Mouse (Mus musculus) CD8-positive naive resting alpha-beta T cell, adult 2 months (primary cell): ENCODE measurements around the gene Slc24a3.

Experiments
- DNase-seq, 2 experiments: peaks; one replicate each; pipeline ENCODE4 v3.0.0; 2022; ENCODE audit warnings: low read depth in 2 of 2, low spot score in 2 of 2

The Slc24a3 gene

DNA sequence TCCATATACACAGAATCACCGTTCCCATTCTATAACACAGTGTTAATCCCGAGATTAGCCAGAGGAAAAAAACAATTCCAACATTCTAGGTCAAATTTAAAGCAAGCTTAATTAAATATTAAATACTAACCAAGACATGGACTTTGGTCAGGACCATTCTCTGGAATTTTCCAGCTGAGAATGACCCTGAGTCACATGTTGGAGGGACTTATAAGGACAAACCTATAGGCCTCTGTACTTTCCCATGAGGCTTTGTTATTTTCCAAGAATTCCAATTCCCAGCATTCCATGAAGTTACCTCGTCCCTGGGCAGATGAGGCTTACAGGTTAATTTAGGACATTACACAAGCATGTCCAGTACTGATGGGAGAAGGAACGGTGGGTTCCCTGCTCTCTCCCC, 367.8 kb downstream of the Slc24a3 start:
- DNase-seq: no peak

- DNase-seq: no peak
Observed at GRCm38 (mm10) chr2:145535774-145536173, 368.2 kb downstream of the Slc24a3 start.

DNA sequence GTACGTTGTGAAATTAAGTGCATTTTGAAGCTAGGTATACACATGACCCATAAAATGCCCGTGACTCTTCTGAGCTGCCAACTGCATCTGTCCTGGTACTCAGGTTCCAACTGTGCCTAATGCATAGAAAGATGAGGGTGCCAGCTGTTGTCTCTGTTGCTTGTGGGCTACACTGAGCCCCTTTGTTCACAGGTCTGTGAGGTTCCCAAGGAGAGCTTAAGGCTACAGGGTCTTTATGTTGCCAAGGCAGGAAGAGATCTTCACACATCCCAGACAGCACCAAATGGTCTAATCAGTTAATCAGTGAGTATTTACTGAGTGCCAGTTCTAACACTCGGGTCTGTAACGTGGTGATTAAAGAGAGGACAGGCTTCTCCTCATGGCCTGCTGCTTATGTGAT, 369.4 kb downstream of the Slc24a3 start:
- DNase-seq: no peak

DNA sequence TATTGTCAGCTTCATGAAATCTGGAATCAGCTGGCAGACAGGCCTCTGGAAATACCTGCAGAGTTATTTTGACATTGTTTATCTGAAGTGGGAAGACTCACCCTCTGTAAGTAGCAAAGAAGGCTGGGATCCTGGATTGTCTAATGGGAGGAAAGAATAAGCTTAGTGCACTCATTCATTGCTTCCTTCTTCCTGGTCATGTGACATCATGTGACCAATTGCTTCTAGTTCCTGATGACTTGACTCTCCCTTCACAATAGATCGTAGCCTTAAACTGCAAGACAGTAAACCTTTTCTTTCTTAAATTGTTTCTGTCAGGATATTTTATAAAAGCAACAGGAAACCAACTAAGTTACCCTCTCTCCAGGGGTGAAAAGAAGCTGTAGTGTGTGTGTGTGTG, 374.1 kb downstream of the Slc24a3 start:
- no peak for DNase-seq

- DNase-seq: no peak
Observed at GRCm38 (mm10) chr2:145546071-145546470, 378.5 kb downstream of the Slc24a3 start.

GRCm38 (mm10) chr2:145554722-145555252, 387.2 kb downstream of the Slc24a3 start:
- DNase-seq: no peak

- no peak for DNase-seq
Observed at GRCm38 (mm10) chr2:145555713-145556112, 388.2 kb downstream of the Slc24a3 start.

DNA sequence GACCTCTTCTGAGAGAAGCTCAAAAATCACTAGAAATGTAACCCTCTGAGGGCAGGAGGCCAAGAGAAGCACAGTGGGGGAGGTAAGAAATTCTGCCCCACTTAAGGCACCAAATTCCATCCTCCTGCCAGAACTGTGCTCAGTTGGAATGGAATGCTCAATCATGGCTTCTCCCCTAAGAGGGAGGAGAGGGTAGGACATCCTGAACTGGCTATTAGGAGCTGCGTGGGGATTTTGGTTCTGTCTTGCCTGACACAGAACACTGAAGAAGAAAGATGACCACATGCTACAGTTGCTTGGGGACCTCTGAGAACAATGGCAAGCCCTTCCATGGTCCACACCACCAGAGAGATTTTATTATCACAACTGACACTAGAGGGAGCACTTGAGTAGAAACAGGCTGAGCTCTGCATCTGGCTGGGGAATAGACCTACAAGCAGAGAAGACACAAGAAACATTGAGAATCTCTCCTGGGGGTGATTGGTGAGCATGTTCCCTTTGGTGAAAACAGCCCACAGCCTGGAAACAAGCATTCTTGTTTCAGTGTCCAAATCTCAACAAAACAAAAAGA, 389.9 kb downstream of the Slc24a3 start:
- DNase-seq: no peak

DNA sequence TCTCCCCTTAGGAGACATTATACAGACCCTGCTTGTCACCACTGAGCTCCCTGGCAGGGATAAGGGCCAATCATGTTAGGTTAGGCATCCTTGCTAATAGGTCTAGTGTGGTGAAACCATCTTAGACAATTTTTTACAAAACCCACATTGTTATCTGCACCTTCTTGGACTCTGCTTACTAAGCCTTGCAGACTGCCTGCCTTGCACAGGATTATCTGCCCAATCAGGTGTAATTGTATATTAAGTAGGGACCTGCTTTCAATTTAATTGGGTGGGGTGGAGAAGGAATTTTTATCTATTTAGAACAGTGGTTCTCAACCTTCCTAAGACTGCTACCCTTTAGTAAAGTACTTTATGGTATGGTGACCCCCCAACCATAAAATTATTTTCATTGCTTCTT, 394.9 kb downstream of the Slc24a3 start:
- no peak for DNase-seq

DNA sequence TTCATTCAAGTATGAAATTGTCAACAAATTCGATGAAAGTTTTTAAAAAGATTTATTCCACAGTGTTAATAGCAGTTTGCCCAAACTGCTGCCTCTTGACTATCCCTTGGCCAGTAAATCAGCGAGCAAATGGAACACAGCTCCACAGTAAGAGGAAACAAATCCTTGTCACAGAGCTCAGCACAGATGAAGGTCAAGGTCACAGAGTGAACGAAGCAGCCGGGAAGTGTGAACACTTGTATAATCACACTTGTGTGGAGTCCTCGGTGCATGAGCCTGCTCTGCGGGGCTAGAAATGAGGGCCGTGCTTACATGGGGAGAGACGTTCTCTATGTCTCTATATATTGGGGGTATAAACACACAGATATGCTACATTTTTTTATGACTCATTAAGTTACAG, 397.0 kb downstream of the Slc24a3 start:
- DNase-seq: no peak

DNA sequence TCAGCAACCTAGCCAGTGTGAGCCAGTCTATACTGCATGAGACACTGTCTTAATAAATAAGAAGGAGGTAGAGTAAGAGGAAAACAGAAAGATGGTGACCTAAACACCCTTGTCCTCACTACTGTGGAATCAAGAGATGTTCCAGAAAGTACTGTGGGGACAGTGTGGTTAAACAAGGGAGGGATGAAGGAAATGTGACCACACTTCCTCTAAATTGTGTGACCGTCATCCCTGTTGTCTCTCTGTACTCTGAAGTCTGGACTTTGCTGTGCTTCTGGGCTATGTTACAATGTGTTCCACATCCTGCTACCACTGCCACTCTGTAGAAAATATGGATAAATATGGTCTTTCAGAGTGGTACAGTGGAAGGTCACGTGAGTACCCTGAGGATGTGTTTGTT, 399.4 kb downstream of the Slc24a3 start:
- DNase-seq: no peak

DNA sequence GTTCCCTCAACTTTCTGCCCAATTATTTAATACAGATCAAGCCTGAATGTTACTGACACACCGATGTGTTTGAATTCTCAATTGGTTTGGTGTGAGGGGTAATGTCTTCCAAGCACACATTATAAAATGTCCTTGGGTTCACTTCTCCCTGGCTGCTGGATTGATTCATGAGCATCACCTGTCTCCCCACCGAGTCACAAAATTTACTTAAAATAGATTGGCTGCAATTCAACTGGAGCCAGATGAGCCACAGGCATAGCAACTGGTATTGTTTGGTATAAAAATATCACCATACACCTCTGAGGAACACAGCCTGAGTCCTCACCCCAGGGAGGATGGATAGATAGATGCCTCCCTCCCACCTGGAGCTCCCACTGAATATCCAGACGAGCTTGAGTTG, 404.4 kb downstream of the Slc24a3 start:
- DNase-seq: no peak

- DNase-seq: no peak
Observed at GRCm38 (mm10) chr2:145574148-145574547, 406.6 kb downstream of the Slc24a3 start.

GRCm38 (mm10) chr2:145583103-145583502, 415.5 kb downstream of the Slc24a3 start:
- DNase-seq: no peak

GRCm38 (mm10) chr2:145585437-145585836, 417.9 kb downstream of the Slc24a3 start:
- DNase-seq: no peak

DNA sequence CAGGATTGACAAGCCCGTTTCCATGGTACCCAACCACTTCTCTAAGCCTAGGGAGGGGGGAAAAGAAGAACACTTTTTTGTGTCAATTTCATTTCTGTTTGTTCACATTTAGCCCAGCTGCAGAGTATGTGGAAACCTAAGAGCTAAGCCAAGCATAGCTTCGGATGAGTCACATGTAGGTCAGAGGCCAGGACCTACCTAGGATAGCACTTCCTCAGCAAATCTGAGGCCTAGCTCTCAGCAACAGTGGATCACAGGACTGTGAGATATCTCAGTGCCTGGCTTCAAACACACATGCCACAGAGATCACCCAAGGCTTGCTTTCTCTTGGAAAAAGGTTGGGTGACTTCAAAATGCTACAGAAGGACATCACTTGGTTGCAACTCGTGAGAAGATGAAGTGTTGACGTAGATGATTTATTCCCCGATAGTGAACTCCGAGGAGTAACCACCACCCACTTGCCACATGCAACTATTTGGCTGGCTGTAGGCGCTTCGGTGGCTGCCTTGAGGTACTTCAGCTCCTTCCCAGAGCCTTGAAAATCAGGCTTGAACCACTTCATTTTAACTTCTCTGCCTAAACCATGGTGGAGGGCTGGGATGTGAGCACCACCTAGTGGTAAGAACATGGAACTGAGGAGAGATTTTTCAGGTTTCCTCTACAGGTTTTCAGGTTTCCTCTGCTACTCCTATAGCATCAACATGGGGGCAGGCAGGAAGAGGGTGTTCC, 420.6 kb downstream of the Slc24a3 start:
- DNase-seq: no peak

DNA sequence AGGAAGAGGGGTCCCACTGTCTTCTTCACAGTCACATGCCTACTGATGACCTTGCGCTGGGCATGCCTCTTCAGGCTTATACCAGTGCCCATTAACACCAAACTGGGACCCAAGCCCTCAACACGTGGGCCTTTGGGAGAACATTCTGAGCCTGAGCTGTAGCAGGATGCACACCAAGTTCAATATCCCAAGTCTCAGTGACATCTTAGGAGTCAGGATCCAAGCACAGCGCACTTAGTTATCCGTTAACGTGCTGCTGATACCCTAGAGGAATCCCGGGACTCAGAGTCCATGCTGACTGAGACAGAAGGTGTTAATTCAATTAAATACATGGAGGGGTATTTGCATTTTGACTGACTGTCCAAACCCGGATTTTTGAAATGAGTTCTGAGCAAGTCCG, 424.3 kb downstream of the Slc24a3 start:
- no peak for DNase-seq

DNA sequence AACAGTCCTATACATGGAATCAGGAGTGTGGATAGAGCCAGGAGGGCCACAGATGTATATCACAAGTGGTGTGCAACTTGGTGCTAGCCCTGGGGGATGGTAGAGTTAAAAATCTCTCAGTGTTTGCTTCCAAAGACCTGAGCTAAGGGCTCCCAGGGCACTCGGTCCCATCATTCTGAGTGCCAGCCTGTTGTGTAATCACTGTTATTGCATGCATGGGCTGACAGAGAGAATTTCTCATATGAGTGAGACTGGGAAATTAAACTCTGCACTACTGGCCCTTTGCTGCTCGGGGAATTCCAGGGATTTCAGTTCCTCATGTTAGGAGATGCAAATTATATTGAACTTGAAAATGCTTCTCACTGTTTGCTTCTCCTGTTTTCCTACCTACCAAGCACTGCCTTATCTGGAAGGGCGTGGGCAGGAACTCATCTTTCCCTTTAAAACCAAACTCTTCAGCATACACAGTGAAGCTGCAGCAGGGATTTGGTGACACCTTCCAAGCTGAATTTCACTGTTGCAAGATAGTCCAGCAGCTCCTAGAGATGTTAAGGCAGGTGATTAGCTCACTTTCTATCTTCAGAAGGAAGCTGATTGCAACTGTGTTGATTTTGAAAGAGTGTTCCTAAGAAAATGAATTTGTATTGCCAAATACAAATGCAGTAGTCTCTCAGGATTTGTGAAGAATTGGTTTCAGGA, 426.2 kb downstream of the Slc24a3 start:
- DNase-seq: no peak

DNA sequence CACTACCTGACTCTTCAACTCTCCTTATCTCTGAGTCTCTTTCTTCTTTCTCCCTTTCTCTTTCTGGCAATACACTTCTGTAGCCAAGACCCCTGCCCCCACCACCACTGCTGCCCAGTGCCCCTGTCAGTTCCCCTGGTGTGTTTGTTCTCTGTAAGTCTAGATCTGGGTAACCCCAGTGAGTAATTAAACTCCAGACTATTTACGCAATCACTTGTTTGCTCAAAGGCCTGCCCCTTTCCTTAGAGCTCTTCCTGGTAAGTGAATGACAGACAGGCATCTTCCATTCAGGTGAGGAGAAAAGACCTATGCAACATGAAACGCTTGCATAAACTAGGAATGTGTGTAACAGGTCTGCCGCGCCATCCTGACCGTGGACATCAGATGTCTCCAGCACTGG, 430.3 kb downstream of the Slc24a3 start:
- DNase-seq: no peak

DNA sequence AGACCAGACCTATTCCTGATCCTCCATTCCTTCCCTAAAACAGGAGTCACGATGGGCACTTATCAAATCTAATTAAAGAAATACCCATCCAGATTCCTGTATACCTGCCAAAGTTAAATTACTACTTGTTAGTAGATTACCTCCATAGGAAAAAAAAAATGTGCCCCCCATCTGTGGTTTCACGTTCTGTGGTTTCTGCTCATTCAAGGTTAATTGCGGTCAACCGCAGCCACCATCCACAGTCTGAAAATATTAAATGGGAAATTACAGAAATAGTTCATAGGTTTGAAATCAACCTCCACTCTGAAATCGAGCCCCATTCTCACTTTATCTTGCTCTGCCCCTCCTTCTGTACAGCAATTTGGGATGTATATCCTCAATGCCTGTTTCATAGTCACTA, 440.3 kb downstream of the Slc24a3 start:
- DNase-seq: no peak

GRCm38 (mm10) chr2:145610796-145611705, 443.5 kb downstream of the Slc24a3 start:
- DNase-seq: no peak
